Mouse (Mus musculus) CH12.LX (cell line): ENCODE data around the gene Sae1. TPM values are rescaled to one million over a fixed set of nuclear protein-coding genes. Genes with fewer than 3 reads are reported as not detected.

ENCODE experiments used
- DNase-seq: peaks from one replicate; pipeline ENCODE4 v3.0.0-alpha.2; 2013; ENCODE audit errors: extremely low read depth
- H3K27ac ChIP-seq: 2 replicates; pipeline ENCODE4 v1.5.1; 2012; ENCODE audit warnings: low read depth, mild to moderate bottlenecking, control low read depth, moderate library complexity; ENCODE audit not compliant: insufficient read depth
- H3K27me3 ChIP-seq: replicated peaks from 2 replicates; pipeline ENCODE3; 2012; ENCODE audit warnings: inconsistent platforms
- H3K36me3 ChIP-seq, 2 experiments: replicated peaks in 1 of 2; 2 replicates each; pipeline versions ENCODE3 to v1.6.1; 2012; ENCODE audit warnings: inconsistent platforms in 1 of 2, low read length in 1 of 2, mild to moderate bottlenecking in 1 of 2, mixed read lengths in 1 of 2, moderate library complexity in 1 of 2; ENCODE audit not compliant: control insufficient read depth in 1 of 2, insufficient read depth in 1 of 2
- H3K4me1 ChIP-seq, 2 experiments: 2 replicates each; pipeline ENCODE4 v1.6.1; 2012; ENCODE audit warnings: inconsistent platforms in 1 of 2, moderate library complexity in 1 of 2; ENCODE audit not compliant: insufficient read depth in 2 of 2, control insufficient read depth in 1 of 2
- H3K4me2 ChIP-seq: 2 replicates; pipeline ENCODE4 v1.6.1; 2012; ENCODE audit warnings: low read depth, mild to moderate bottlenecking, control low read depth; ENCODE audit not compliant: poor library complexity, insufficient read depth, severe bottlenecking
- H3K4me3 ChIP-seq, 3 experiments: fragments of 150-350 bp in 1 of 3; sonication (generic) in 1 of 3; replicated peaks in 1 of 3; 2 replicates each; pipeline versions ENCODE3 to v1.5.1; 2011 to 2012; ENCODE audit warnings: low read depth in 2 of 3, low read length in 2 of 3, mild to moderate bottlenecking in 2 of 3, moderate library complexity in 2 of 3, control low read depth in 1 of 3, improper control_type of control experiment in 1 of 3, inconsistent platforms in 1 of 3, mixed read lengths in 1 of 3; ENCODE audit not compliant: poor library complexity in 1 of 3
- H3K79me2 ChIP-seq: replicated peaks from 2 replicates; pipeline ENCODE4 v1.6.1; 2012; ENCODE audit warnings: mild to moderate bottlenecking, moderate library complexity; ENCODE audit not compliant: control insufficient read depth, poor library complexity, insufficient read depth, severe bottlenecking; ENCODE audit errors: extremely low read depth
- H3K9ac ChIP-seq: 2 replicates; pipeline ENCODE4 v1.6.1; 2012; ENCODE audit warnings: low read depth, mild to moderate bottlenecking, control low read depth, moderate library complexity; ENCODE audit not compliant: insufficient read depth
- H3K9me3 ChIP-seq: replicated peaks from 2 replicates; pipeline ENCODE3; 2012; ENCODE audit warnings: low read length, inconsistent platforms, mixed read lengths
- ETS1 ChIP-seq: conservative IDR thresholded peaks from 2 replicates; pipeline ENCODE4 v1.6.1; 2012; ENCODE audit warnings: low read depth, mild to moderate bottlenecking, inconsistent platforms, low read length, improper control_type of control experiment, moderate library complexity
- HCFC1 ChIP-seq: IDR thresholded peaks from 2 replicates; pipeline ENCODE4 v1.6.1; 2012; ENCODE audit warnings: low read depth, mild to moderate bottlenecking, inconsistent platforms, low read length, improper control_type of control experiment
- JUN ChIP-seq: IDR thresholded peaks from 2 replicates; pipeline ENCODE4 v1.6.1; 2011; ENCODE audit warnings: low read depth, mild to moderate bottlenecking, low read length, improper control_type of control experiment, moderate library complexity; ENCODE audit not compliant: insufficient read depth
- JUND ChIP-seq: conservative IDR thresholded peaks from 2 replicates; pipeline ENCODE4 v1.6.1; 2011; ENCODE audit warnings: low read depth, low read length, improper control_type of control experiment
- KAT2A ChIP-seq: IDR thresholded peaks from 2 replicates; pipeline ENCODE4 v1.6.1; 2012; ENCODE audit warnings: low read length, improper control_type of control experiment, inconsistent platforms; ENCODE audit not compliant: insufficient replicate concordance
- MAFK ChIP-seq: IDR thresholded peaks from 2 replicates; pipeline ENCODE4 v1.6.1; 2011; ENCODE audit warnings: low read length, improper control_type of control experiment; ENCODE audit not compliant: insufficient replicate concordance
- MAZ ChIP-seq: IDR thresholded peaks from 2 replicates; pipeline ENCODE4 v1.6.1; 2012; ENCODE audit warnings: low read depth, mild to moderate bottlenecking, inconsistent platforms, low read length, improper control_type of control experiment, moderate library complexity
- MEF2A ChIP-seq: IDR thresholded peaks from 2 replicates; pipeline ENCODE4 v1.6.1; 2014; ENCODE audit warnings: low read depth, mild to moderate bottlenecking, inconsistent platforms, low read length, improper control_type of control experiment, borderline replicate concordance
- MYC ChIP-seq: IDR thresholded peaks from 2 replicates; pipeline ENCODE4 v1.6.1; 2011; ENCODE audit warnings: low read depth, mild to moderate bottlenecking, improper control_type of control experiment, low read length
- NELFE ChIP-seq: IDR thresholded peaks from 2 replicates; pipeline ENCODE4 v1.6.1; 2011; ENCODE audit warnings: low read depth, low read length, improper control_type of control experiment
- PAX5 ChIP-seq: IDR thresholded peaks from 2 replicates; pipeline ENCODE4 v1.6.1; 2012; ENCODE audit warnings: low read length, inconsistent platforms, mixed read lengths
- POLR2A ChIP-seq: IDR thresholded peaks from 2 replicates; pipeline ENCODE4 v1.6.1; 2011; ENCODE audit warnings: low read depth, mild to moderate bottlenecking, improper control_type of control experiment, low read length
- POLR2AphosphoS2 ChIP-seq: IDR thresholded peaks from 2 replicates; pipeline ENCODE4 v1.6.1; 2011; ENCODE audit warnings: low read depth, low read length, improper control_type of control experiment
- RCOR1 ChIP-seq: conservative IDR thresholded peaks from 2 replicates; pipeline ENCODE4 v1.6.1; 2012; ENCODE audit warnings: low read depth, mild to moderate bottlenecking, inconsistent platforms, low read length, improper control_type of control experiment
- SIN3A ChIP-seq: IDR thresholded peaks from 2 replicates; pipeline ENCODE4 v1.6.1; 2012; ENCODE audit warnings: low read length, improper control_type of control experiment, inconsistent platforms
- TBP ChIP-seq: conservative IDR thresholded peaks from 2 replicates; pipeline ENCODE4 v1.6.1; 2011; ENCODE audit warnings: low read depth, low read length, improper control_type of control experiment
- USF1 ChIP-seq: IDR thresholded peaks from 2 replicates; pipeline ENCODE4 v1.6.1; 2014; ENCODE audit warnings: low read depth, mild to moderate bottlenecking, inconsistent platforms, low read length, improper control_type of control experiment
- USF2 ChIP-seq: conservative IDR thresholded peaks from 2 replicates; pipeline ENCODE4 v1.6.1; 2011; ENCODE audit warnings: low read depth, low read length, improper control_type of control experiment
- ZC3H11A ChIP-seq: IDR thresholded peaks from 2 replicates; pipeline ENCODE4 v1.6.1; 2012; ENCODE audit warnings: low read depth, mild to moderate bottlenecking, inconsistent platforms, low read length, improper control_type of control experiment
- ZKSCAN1 ChIP-seq: IDR thresholded peaks from 2 replicates; pipeline ENCODE4 v1.6.1; 2012; ENCODE audit warnings: low read depth, inconsistent platforms, low read length, improper control_type of control experiment, borderline replicate concordance
- ZMIZ1 ChIP-seq: IDR thresholded peaks from 2 replicates; pipeline ENCODE4 v1.6.1; 2012; ENCODE audit warnings: low read depth, mild to moderate bottlenecking, inconsistent platforms, low read length, improper control_type of control experiment
- ZNF384 ChIP-seq: IDR thresholded peaks from 2 replicates; pipeline ENCODE4 v1.6.1; 2012; ENCODE audit warnings: low read depth, low read length, improper control_type of control experiment, inconsistent platforms
- dilution Hi-C: fragments of 300-500 bp; cut with MboI; formaldehyde crosslinking; loops from 2 replicates; pipeline ENCODE4 v1.14.3; 2020; ENCODE audit warnings: low sequenced_read_pairs; ENCODE audit not compliant: extremely low pct_unique_long_range_greater_than_20kb, extremely low pct_ligation_motif_present
- in situ Hi-C: fragments of 300-500 bp; cut with MboI; formaldehyde crosslinking; loops from 3 replicates; pipeline ENCODE4 v1.14.3; 2019; ENCODE audit warnings: low sequenced_read_pairs, low pct_ligation_motif_present, low pct_unique_long_range_greater_than_20kb, mixed read lengths
- polyA plus RNA-seq: library from polyadenylated mRNA; unstranded; fragments of >175 nt; gene quantifications from 2 replicates; pipeline ENCODE4 v1.2.1, GENCODE M21; 2012; ENCODE audit warnings: low read depth; ENCODE audit not compliant: insufficient read length
- total RNA-seq, 2 experiments: library from RNA; depleted of rRNA; stranded (reverse); fragments of 300-350 nt in 1 of 2; fragments of >200 nt in 1 of 2; gene quantifications; 2 replicates each; pipeline ENCODE4 v1.2.3; 2012 to 2014

The Sae1 gene
- total and polyA plus RNA-seq, 3 experiments, result 146 to 271 (median 160) TPM

DNA sequence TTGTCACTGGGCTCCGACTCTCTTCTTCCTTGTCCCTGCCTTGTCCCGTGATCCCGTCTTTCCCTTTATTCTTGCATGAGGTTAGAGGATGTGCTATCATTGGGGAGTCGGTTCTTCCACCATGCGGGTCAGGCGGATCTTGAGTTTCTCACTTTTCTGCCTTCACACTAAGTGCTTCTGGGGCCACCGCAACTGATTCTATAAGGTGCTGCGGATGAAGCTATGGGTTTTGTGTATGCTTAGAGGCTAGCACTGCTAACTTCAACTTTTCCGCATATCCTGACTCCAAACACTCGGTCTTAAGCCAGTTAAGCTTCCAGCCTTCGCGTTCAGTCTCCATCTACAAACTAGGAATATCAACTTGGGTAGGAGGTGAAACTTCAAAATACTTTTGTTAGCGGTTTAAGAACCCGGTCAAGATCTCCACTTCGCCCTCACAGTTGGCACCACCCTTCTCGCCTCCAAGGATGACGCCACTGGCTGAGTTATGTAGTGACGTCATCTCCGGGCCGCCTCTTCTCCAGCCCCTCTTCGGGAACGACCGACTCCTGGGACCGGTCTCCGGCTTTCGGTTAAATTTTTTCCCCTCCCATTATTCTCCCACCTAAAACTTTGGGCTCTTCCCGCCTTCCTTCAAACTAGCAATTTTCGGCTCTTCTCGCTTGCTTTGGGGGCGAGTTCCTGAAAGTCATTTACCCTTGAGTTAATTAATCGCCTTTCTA is 11.7 kb upstream of the Sae1 start:
- no peak for TF ChIP-seq POLR2AphosphoS2
- no peak for TF ChIP-seq MEF2A
- TF ChIP-seq RCOR1, result no peak
- TF ChIP-seq NELFE, result no peak
- TF ChIP-seq ETS1, result no peak
- peak; percentile 37 for TF ChIP-seq POLR2A
- no peak for TF ChIP-seq USF1
- TF ChIP-seq KAT2A, result no peak
- TF ChIP-seq TBP, result peak; percentile 67; the same call in 1 of the 2 replicates
- TF ChIP-seq ZNF384, result no peak
- no peak for TF ChIP-seq PAX5
- no peak for TF ChIP-seq ZKSCAN1
- no peak for TF ChIP-seq MAFK
- TF ChIP-seq JUND, result peak; percentile 64; the same call in 1 of the 2 replicates
- TF ChIP-seq ZMIZ1, result no peak
- TF ChIP-seq USF2, result no peak
- peak; percentile 68 for TF ChIP-seq JUN
- TF ChIP-seq ZC3H11A, result no peak
- TF ChIP-seq MYC, result no peak
- TF ChIP-seq MAZ, result no peak
- peak; percentile 22; the same call in 1 of the 2 replicates for TF ChIP-seq SIN3A
- peak; percentile 14 for TF ChIP-seq HCFC1
- H3K36me3 ChIP-seq, result peaks cover 0 to 2% of the 10 kb centered on the region in 2 experiments
- H3K27ac ChIP-seq, result peak overlapping the region; percentile 98
- in situ Hi-C loops, result loop anchor here (5.0 kb wide), 2 partner anchors 33 to 68 kb away; no protein-coding TSS in a partner anchor
- no peaks in the 10 kb centered on the region for H3K9me3 ChIP-seq
- peak overlapping the region; percentile 64 for H3K4me2 ChIP-seq
- peak overlapping the region; percentile 99 for H3K9ac ChIP-seq
- DNase-seq, result peak; percentile 93
- peak overlapping the region; percentile 73 to 90 (median 87) for H3K4me3 ChIP-seq
- H3K79me2 ChIP-seq, result peaks cover 25% of the 10 kb centered on the region
- H3K4me1 ChIP-seq, result peaks cover 0 to 12% of the 10 kb centered on the region in 2 experiments; a peak in 2 of 4 replicates
- peaks cover 2% of the 10 kb centered on the region for H3K27me3 ChIP-seq
- dilution Hi-C loops, result no loop called here
